Comparison of ENCODE assay signal across 15 mouse cellular contexts in the genomic region with DNA sequence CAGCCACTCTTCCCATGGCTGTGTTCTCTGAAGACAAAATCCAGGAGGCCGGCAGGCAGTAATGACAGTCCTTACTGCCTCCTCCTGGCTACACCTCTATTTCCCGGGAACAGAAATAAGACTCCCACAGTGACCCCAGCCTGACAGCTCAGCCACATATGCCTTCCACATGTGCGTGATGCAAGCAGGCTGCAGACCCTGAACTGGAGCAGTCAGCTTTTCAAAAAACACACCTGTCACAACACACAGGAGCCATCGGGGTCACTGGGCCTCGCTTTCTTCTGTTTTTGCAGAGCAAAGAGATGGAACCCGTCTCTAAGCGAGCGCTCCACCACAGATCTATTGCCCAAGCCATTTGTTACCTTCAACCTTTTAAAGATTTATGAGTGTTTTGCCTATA.
DNase-seq lines count a peak whose midpoint lies in the region; ATAC-seq and TF ChIP-seq lines count a peak whose summit lies in the region.
"Had no signal": no experiment of that assay in that cellular context is flagged by ENCODE, and none has a peak within 500 bp of the region (broad histone marks: within the 10 kb centered on the region; RNA-seq: fewer than 3 reads in every experiment).

No protein-coding gene starts in this region.

- TF ChIP-seq CTCF in kidney, postnatal 0 days (IDR thresholded peaks at IDR 0.05; ENCODE audit: low read depth), result no peak

- peaks cover 97% of the 10 kb centered on the region for H3K36me3 ChIP-seq in forebrain, embryonic 10.5 days (replicated peaks)
- peaks cover 53% of the 10 kb centered on the region for H3K36me3 ChIP-seq in forebrain, embryonic 14.5 days (ENCODE audit: control insufficient read depth, insufficient read depth, low read length)
- peaks cover 25% of the 10 kb centered on the region for H3K36me3 ChIP-seq in kidney, postnatal 0 days (ENCODE audit: insufficient read depth, low read length)
- peaks cover 90% of the 10 kb centered on the region for H3K36me3 ChIP-seq in limb, embryonic 10.5 days
- H3K36me3 ChIP-seq in neural tube, embryonic 12.5 days, result peaks cover 54% of the 10 kb centered on the region

- peak overlapping the region; percentile 78 for H3K27ac ChIP-seq in forebrain, embryonic 10.5 days
- no peak overlapping the region; the same call in 1 of the 2 replicates for H3K27ac ChIP-seq in forebrain, embryonic 14.5 days (ENCODE audit: low read depth, low read length)
- H3K27ac ChIP-seq in kidney, postnatal 0 days, result no peak overlapping the region
- H3K27ac ChIP-seq in limb, embryonic 10.5 days, result no peak overlapping the region
- peak overlapping the region; percentile 69; the same call in 1 of the 2 replicates for H3K27ac ChIP-seq in neural tube, embryonic 12.5 days

- DNase-seq in forebrain, embryonic 10.5 days (ENCODE audit: extremely low spot score, low spot score), result peak; percentile 34
- no peak for DNase-seq in forebrain, embryonic 14.5 days (ENCODE audit: low spot score)
- DNase-seq in kidney, postnatal 0 days (ENCODE audit: low spot score), result peak; percentile 65
- no peak for DNase-seq in kidney, postnatal 14 days
- peak; percentile 74 for DNase-seq in limb, embryonic 10.5 days (ENCODE audit: low spot score)
- DNase-seq in testis, postnatal 14 days (ENCODE audit: low spot score), result no peak
- no peak for DNase-seq in lung, postnatal 25 days (ENCODE audit: low spot score)
- DNase-seq: cerebellum, adult 11-12 months; forebrain, postnatal 0 days; kidney, adult 9 months; lung, embryonic 14.5 days had no signal

- no peak overlapping the region for H3K4me2 ChIP-seq in forebrain, embryonic 14.5 days (ENCODE audit: low read length)
- H3K4me2 ChIP-seq in kidney, postnatal 0 days (ENCODE audit: low read length), result no peak overlapping the region
- no peak overlapping the region for H3K4me2 ChIP-seq in neural tube, embryonic 12.5 days (replicated peaks)
- H3K4me2 ChIP-seq: embryonic facial prominence, embryonic 13.5 days; hindbrain, embryonic 15.5 days; lung, embryonic 14.5 days had no signal

- WGBS in forebrain, embryonic 10.5 days, result 67% methylated on average over 8 of the region's 8 CpGs
- 93% methylated on average over 8 of the region's 8 CpGs for WGBS in forebrain, embryonic 14.5 days
- 38% methylated on average over 8 of the region's 8 CpGs for WGBS in kidney, postnatal 0 days
- WGBS in limb, embryonic 10.5 days, result 45% methylated on average over 8 of the region's 8 CpGs
- WGBS in neural tube, embryonic 12.5 days, result 69% methylated on average over 8 of the region's 8 CpGs

- peaks cover under 1% of the 10 kb centered on the region; the same call in 1 of the 2 replicates for H3K9me3 ChIP-seq in forebrain, embryonic 10.5 days
- no peaks in the 10 kb centered on the region for H3K9me3 ChIP-seq in forebrain, embryonic 14.5 days (replicated peaks; ENCODE audit: control insufficient read depth, low read length)
- no peaks in the 10 kb centered on the region for H3K9me3 ChIP-seq in kidney, postnatal 0 days (replicated peaks; ENCODE audit: low read length)
- H3K9me3 ChIP-seq in limb, embryonic 10.5 days (replicated peaks), result no peaks in the 10 kb centered on the region
- no peaks in the 10 kb centered on the region for H3K9me3 ChIP-seq in neural tube, embryonic 12.5 days
- H3K9me3 ChIP-seq: embryonic facial prominence, embryonic 13.5 days; hindbrain, embryonic 15.5 days had no signal

- peaks cover 54% of the 10 kb centered on the region for H3K4me1 ChIP-seq in forebrain, embryonic 10.5 days
- peaks cover 30% of the 10 kb centered on the region for H3K4me1 ChIP-seq in forebrain, embryonic 14.5 days (ENCODE audit: control insufficient read depth, insufficient read depth, low read length)
- H3K4me1 ChIP-seq in kidney, postnatal 0 days (replicated peaks; ENCODE audit: insufficient read depth, low read length), result peaks cover 25% of the 10 kb centered on the region
- peaks cover 62% of the 10 kb centered on the region for H3K4me1 ChIP-seq in limb, embryonic 10.5 days
- H3K4me1 ChIP-seq in neural tube, embryonic 12.5 days, result peaks cover 46% of the 10 kb centered on the region

- no peak overlapping the region for H3K4me3 ChIP-seq in forebrain, embryonic 10.5 days
- H3K4me3 ChIP-seq in forebrain, embryonic 14.5 days (ENCODE audit: low read depth, low read length), result no peak overlapping the region
- no peak overlapping the region for H3K4me3 ChIP-seq in kidney, postnatal 0 days (replicated peaks; ENCODE audit: low read depth, low read length)
- 0 out of 2 replicates have a peak overlapping the region, but pooled peaks have one; percentile 7 for H3K4me3 ChIP-seq in limb, embryonic 10.5 days
- H3K4me3 ChIP-seq in neural tube, embryonic 12.5 days, result no peak overlapping the region
- H3K4me3 ChIP-seq: embryonic facial prominence, embryonic 13.5 days; hindbrain, embryonic 15.5 days had no signal

- H3K27me3 ChIP-seq in forebrain, embryonic 10.5 days (ENCODE audit: poor library complexity, severe bottlenecking), result no peaks in the 10 kb centered on the region
- H3K27me3 ChIP-seq in forebrain, embryonic 14.5 days (replicated peaks; ENCODE audit: control insufficient read depth, insufficient read depth, low read length), result no peaks in the 10 kb centered on the region
- H3K27me3 ChIP-seq in kidney, postnatal 0 days (ENCODE audit: insufficient read depth, low read length), result no peaks in the 10 kb centered on the region
- no peaks in the 10 kb centered on the region for H3K27me3 ChIP-seq in limb, embryonic 10.5 days (ENCODE audit: low read depth, poor library complexity, severe bottlenecking)
- H3K27me3 ChIP-seq in neural tube, embryonic 12.5 days (replicated peaks), result no peaks in the 10 kb centered on the region
- H3K27me3 ChIP-seq: CH12.LX; embryonic facial prominence, embryonic 13.5 days; hindbrain, embryonic 15.5 days had no signal

- no peak for ATAC-seq in forebrain, embryonic 14.5 days
- ATAC-seq in kidney, postnatal 0 days (replicated peaks; ENCODE audit: low FRiP score, low read depth), result no peak
- no peak for ATAC-seq in neural tube, embryonic 12.5 days (ENCODE audit: low FRiP score, low read depth)

- no peak overlapping the region for H3K9ac ChIP-seq in forebrain, embryonic 14.5 days (ENCODE audit: low read length)
- no peak overlapping the region for H3K9ac ChIP-seq in kidney, postnatal 0 days (ENCODE audit: low read depth, low read length)
- H3K9ac ChIP-seq in neural tube, embryonic 12.5 days, result no peak overlapping the region
- H3K9ac ChIP-seq: embryonic facial prominence, embryonic 13.5 days; forebrain, postnatal 0 days; hindbrain, embryonic 15.5 days; lung, embryonic 14.5 days had no signal

Comparison
In these comparisons a context has a peak if more than half of its experiments do, and no peak if none do; other contexts are left out.
1. DNase-seq: peak in forebrain, embryonic 10.5 days (single experiment), kidney, postnatal 0 days (single experiment) and limb, embryonic 10.5 days (single experiment); none in forebrain, embryonic 14.5 days (single experiment), kidney, postnatal 14 days (single experiment), testis, postnatal 14 days (single experiment) and lung, postnatal 25 days (single experiment).
2. H3K27ac ChIP-seq: peak in forebrain, embryonic 10.5 days (single experiment) and neural tube, embryonic 12.5 days (single experiment); none in forebrain, embryonic 14.5 days (single experiment), kidney, postnatal 0 days (single experiment) and limb, embryonic 10.5 days (single experiment).